Comparison of ENCODE assay signal across 8 mouse cellular contexts in genomic region chr1:20890404-20890921, GRCm38 (mm10). TPM values are rescaled to one million over a fixed set of nuclear protein-coding genes. Genes with fewer than 3 reads are reported as not detected.
A peak's percentile ranks its signal among the peaks of the same experiment; 100 is the strongest.
DNase-seq lines count a peak whose midpoint lies in the region; ATAC-seq and TF ChIP-seq lines count a peak whose summit lies in the region.

TSS of gene Paqr8 (plus strand) at chr1:20890606.

- DNase-seq in ES-CJ7 (ENCODE audit: low read depth, low spot score): peak; percentile 75
- peak; percentile 92 for DNase-seq in cerebellum, adult 11-12 months
- peak; percentile 71 for DNase-seq in forelimb bud, embryonic 11.5 days (ENCODE audit: low read depth, low spot score)
- peak; percentile 81 to 85 for DNase-seq in layer of hippocampus, adult 8-10 months (ENCODE audit: low spot score in 2 of 2)
- DNase-seq in lung, embryonic 14.5 days: peak; percentile 91
- DNase-seq in testis, postnatal 14 days (ENCODE audit: low spot score): peak; percentile 78

- peak within 1 kb of the TSS; percentile 55 for H3K9ac ChIP-seq in lung, embryonic 14.5 days

- peak within 1 kb of the TSS; percentile 58 for H3K4me3 ChIP-seq in lung, embryonic 14.5 days (ENCODE audit: low read depth, low read length)

- H3K4me1 ChIP-seq in lung, embryonic 14.5 days (ENCODE audit: insufficient read depth): no peaks in the 10 kb centered on the region

- peak; percentile 95 to 96 for ATAC-seq in hematopoietic stem cell, adult 5-6 weeks (replicated peaks in 1 of 2; ENCODE audit: insufficient read depth in 1 of 2, low FRiP score in 2 of 2, low TSS enrichment in 1 of 2, low read depth in 1 of 2, poor library complexity in 2 of 2, severe bottlenecking in 2 of 2)
- peak; percentile 99 for ATAC-seq in lung, embryonic 14.5 days (ENCODE audit: insufficient read depth)
- ATAC-seq in neutrophil, adult 5-6 weeks (ENCODE audit: extremely low read depth, insufficient number of reproducible peaks, low FRiP score, poor library complexity, severe bottlenecking): peak; percentile 64

- H3K27ac ChIP-seq in lung, embryonic 14.5 days (ENCODE audit: low read depth): peak within 1 kb of the TSS; percentile 60; the same call in 1 of the 2 replicates

- no peak for TF ChIP-seq CTCF in lung, embryonic 14.5 days (IDR thresholded peaks at IDR 0.05; ENCODE audit: low read depth)

- WGBS in lung, embryonic 14.5 days: 0% methylated on average over 37 of the region's 37 CpGs

- H3K27me3 ChIP-seq in lung, embryonic 14.5 days (ENCODE audit: insufficient read depth, low read length): no peaks in the 10 kb centered on the region

- peak within 1 kb of the TSS; percentile 93 for H3K4me2 ChIP-seq in lung, embryonic 14.5 days

- no peaks in the 10 kb centered on the region for H3K36me3 ChIP-seq in lung, embryonic 14.5 days (ENCODE audit: insufficient read depth)

- no peaks in the 10 kb centered on the region for H3K9me3 ChIP-seq in lung, embryonic 14.5 days (ENCODE audit: low read depth, low read length)

RNA-seq across cellular contexts. Expression of gene Paqr8, which starts in this region (rescaled TPM):
- total RNA-seq in hematopoietic stem cell, adult 5-6 weeks (2017): 8.0 and 12.8 TPM in 2 replicates
- 100 to 1,000 TPM; 111 to 158 (median 139) TPM for total RNA-seq in layer of hippocampus, adult 8-10 months (2022)
- 4.8 and 5.4 TPM in 2 replicates for polyA plus RNA-seq in lung, embryonic 14.5 days (2014; fragmentation: Nextera tagmentation; extraction: Ambion mirVana)
- total RNA-seq in neutrophil, adult 5-6 weeks (2017): 1.6 and 1.7 TPM in 2 replicates

Comparison
In these comparisons a context has a peak if more than half of its experiments do, and no peak if none do; other contexts are left out.
1. Peak in every context shown above with its lines: DNase-seq, ATAC-seq, H3K4me3 ChIP-seq and H3K27ac ChIP-seq.